ENCODE assay signal across 30 mouse cellular contexts in genomic region chr2:127416706-127417105, GRCm38 (mm10). TPM values are rescaled to one million over a fixed set of nuclear protein-coding genes. Genes with fewer than 3 reads are reported as not detected.
DNase-seq lines count a peak whose midpoint lies in the region; ATAC-seq and TF ChIP-seq lines count a peak whose summit lies in the region.
"Had no signal": no experiment of that assay in that cellular context is flagged by ENCODE, and none has a peak within 500 bp of the region (broad histone marks: within the 10 kb centered on the region; RNA-seq: fewer than 3 reads in every experiment).

No protein-coding gene starts in this region.

- intact Hi-C loops in gastrocnemius, adult 2 months (cut with DNase I) = no loop called here

- peak; percentile 70 for DNase-seq in kidney, adult 18-20 months
- peak; percentile 82 to 89 for DNase-seq in kidney, adult 8-10 months
- peak; percentile 82 for DNase-seq in kidney, postnatal 14 days
- DNase-seq in lung, postnatal 14 days = no peak
- no peak for DNase-seq in thymus, adult 18-20 months
- no peak for DNase-seq in gastrocnemius, adult 2 months
- no peak for DNase-seq in frontal cortex, postnatal 14 days (ENCODE audit: low spot score in 2 of 2)
- DNase-seq: adrenal gland, postnatal 14 days; B cell, adult 2 months; cerebellum, adult 11 months; cerebellum, adult 2 months; cerebellum, adult 9-11 months; cerebellum, postnatal 25 days; forebrain, postnatal 0 days; gastrocnemius, postnatal 10 days; gastrocnemius, postnatal 36 days; heart, adult 2 months; heart, postnatal 14 days; heart, postnatal 4 days had no signal

- 0 out of 2 replicates have a peak, but pooled peaks cover 2% of the 10 kb centered on the region for H3K4me1 ChIP-seq in kidney, embryonic 16.5 days (ENCODE audit: insufficient read depth, low read length)
- H3K4me1 ChIP-seq: embryonic facial prominence, embryonic 12.5 days; embryonic facial prominence, embryonic 15.5 days; hindbrain, embryonic 15.5 days had no signal

- ATAC-seq in kidney, embryonic 16.5 days (ENCODE audit: low FRiP score, low TSS enrichment) = peak; percentile 49; the same call in 1 of the 2 replicates
- ATAC-seq: forebrain, embryonic 14.5 days; forebrain, postnatal 0 days; Patski had no signal

- H3K27ac ChIP-seq in kidney, embryonic 16.5 days (ENCODE audit: low read length) = no peak overlapping the region; the same call in 1 of the 2 replicates
- no peak overlapping the region for H3K27ac ChIP-seq in gastrocnemius, adult 2 months
- H3K27ac ChIP-seq: embryonic facial prominence, embryonic 12.5 days; embryonic facial prominence, embryonic 15.5 days; heart, adult 2 months; heart, embryonic 10.5 days; heart, embryonic 13.5 days; hindbrain, embryonic 15.5 days had no signal

- no peak overlapping the region for H3K4me2 ChIP-seq in kidney, embryonic 16.5 days (replicated peaks; ENCODE audit: low read depth, low read length)
- H3K4me2 ChIP-seq: embryonic facial prominence, embryonic 12.5 days; embryonic facial prominence, embryonic 15.5 days; heart, embryonic 13.5 days; hindbrain, embryonic 15.5 days had no signal

- TF ChIP-seq CTCF in gastrocnemius, adult 2 months (IDR thresholded peaks at IDR 0.05) = no peak

- H3K36me3 ChIP-seq in kidney, embryonic 16.5 days (ENCODE audit: insufficient read depth, low read length) = no peaks in the 10 kb centered on the region
- H3K36me3 ChIP-seq: embryonic facial prominence, embryonic 12.5 days; embryonic facial prominence, embryonic 15.5 days; G1E; heart, embryonic 10.5 days; heart, embryonic 13.5 days; hindbrain, embryonic 15.5 days had no signal

- no peak overlapping the region for H3K4me3 ChIP-seq in kidney, embryonic 16.5 days (ENCODE audit: low read length)
- no peak overlapping the region for H3K4me3 ChIP-seq in gastrocnemius, adult 2 months
- H3K4me3 ChIP-seq: embryonic facial prominence, embryonic 12.5 days; embryonic facial prominence, embryonic 15.5 days; heart, adult 2 months; heart, embryonic 10.5 days; heart, embryonic 13.5 days; hindbrain, embryonic 15.5 days had no signal

- H3K9ac ChIP-seq in kidney, embryonic 16.5 days (replicated peaks; ENCODE audit: low read length) = no peak overlapping the region
- H3K9ac ChIP-seq: embryonic facial prominence, embryonic 12.5 days; embryonic facial prominence, embryonic 15.5 days; forebrain, postnatal 0 days; heart, embryonic 13.5 days; hindbrain, embryonic 15.5 days had no signal

- no peaks in the 10 kb centered on the region for H3K27me3 ChIP-seq in kidney, embryonic 16.5 days (ENCODE audit: insufficient read depth, low read length)
- H3K27me3 ChIP-seq: embryonic facial prominence, embryonic 12.5 days; embryonic facial prominence, embryonic 15.5 days; hindbrain, embryonic 15.5 days; Patski had no signal

- WGBS in kidney, embryonic 16.5 days = 45% methylated on average over 3 of the region's 3 CpGs

- H3K9me3 ChIP-seq in kidney, embryonic 16.5 days (ENCODE audit: low read length) = no peaks in the 10 kb centered on the region
- H3K9me3 ChIP-seq: embryonic facial prominence, embryonic 12.5 days; embryonic facial prominence, embryonic 15.5 days; G1E; heart, embryonic 10.5 days; heart, embryonic 13.5 days; hindbrain, embryonic 15.5 days had no signal

RNA-seq across cellular contexts. Expression of gene Gpat2, which starts 8.3 kb away (rescaled TPM):
- 0.22 and 0.40 TPM in 2 replicates for polyA plus RNA-seq in kidney, embryonic 16.5 days (2015; fragmentation: Nextera tagmentation; extraction: Ambion mirVana)
- not detected for total RNA-seq in gastrocnemius, adult 2 months (2021)
- total RNA-seq: common myeloid progenitor, adult 5-6 weeks; forebrain, postnatal 0 days; G1E; gastrocnemius, postnatal 36 days; granulocyte monocyte progenitor cell, adult 5-6 weeks; heart, adult 2 months had no signal
- polyA plus RNA-seq: forebrain, embryonic 14.5 days; G1E had no signal

RNA-seq across cellular contexts. Expression of gene Fahd2a, which starts 27.7 kb away (rescaled TPM):
- polyA plus RNA-seq in kidney, embryonic 16.5 days (2015; fragmentation: Nextera tagmentation; extraction: Ambion mirVana) = 37.0 and 39.0 TPM in 2 replicates
- total RNA-seq in gastrocnemius, adult 2 months (2021) = 10 to 100 TPM; 18.8 to 26.9 TPM

RNA-seq across cellular contexts. Expression of gene Adra2b, which starts 53.7 kb away (rescaled TPM):
- 7.2 and 7.8 TPM in 2 replicates for polyA plus RNA-seq in kidney, embryonic 16.5 days (2015; fragmentation: Nextera tagmentation; extraction: Ambion mirVana)
- under 1 TPM; 0.39 to 0.69 TPM for total RNA-seq in gastrocnemius, adult 2 months (2021)
- total RNA-seq: granulocyte monocyte progenitor cell, adult 5-6 weeks had no signal
- polyA plus RNA-seq: G1E, Patski had no signal

Comparison
In these comparisons a context has a peak if more than half of its experiments do, and no peak if none do; other contexts are left out.
1. DNase-seq: peak in kidney, adult 18-20 months (single experiment), kidney, adult 8-10 months (2 of 2) and kidney, postnatal 14 days (single experiment); none in lung, postnatal 14 days (single experiment), thymus, adult 18-20 months (0 of 2), gastrocnemius, adult 2 months (single experiment) and frontal cortex, postnatal 14 days (0 of 2).